ENCODE assay signal across 8 mouse cellular contexts in the genomic region with DNA sequence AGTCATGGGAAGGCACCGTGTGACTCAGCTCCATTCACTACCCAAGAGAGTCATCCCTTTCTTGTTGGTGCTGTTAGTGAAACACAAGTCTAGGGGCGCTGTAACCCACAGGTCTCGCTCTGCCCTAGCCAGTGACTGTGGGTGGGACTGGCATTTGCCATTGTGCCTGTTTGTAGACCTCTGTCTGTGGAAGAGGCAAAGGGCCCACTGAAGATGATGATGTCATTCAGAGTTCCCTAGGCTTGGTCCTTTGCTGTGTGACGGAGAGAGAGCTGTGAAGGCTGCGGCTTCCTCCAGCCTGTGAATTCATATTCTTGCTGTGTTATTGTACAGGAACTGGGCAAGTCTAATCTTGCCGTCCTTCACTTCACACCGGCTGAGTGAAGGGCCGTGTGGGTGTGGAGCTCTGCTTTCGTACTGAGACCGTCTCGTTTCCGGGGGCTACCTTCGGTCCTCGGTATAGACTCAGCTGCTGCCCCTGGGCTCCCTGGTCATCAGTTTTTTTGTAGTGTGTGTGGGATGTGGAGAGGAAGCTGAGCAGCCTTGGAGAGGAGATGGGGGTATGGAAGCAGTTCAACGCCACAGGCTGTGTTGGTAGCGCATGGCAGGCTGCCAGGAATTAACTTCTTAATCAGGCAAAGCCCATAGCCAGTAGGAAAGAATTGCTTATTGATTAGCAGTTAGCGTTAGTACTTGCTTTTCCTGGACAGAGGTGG. TPM values are rescaled to one million over a fixed set of nuclear protein-coding genes. Genes with fewer than 3 reads are reported as not detected.
DNase-seq lines count a peak whose midpoint lies in the region; ATAC-seq lines count a peak whose summit lies in the region.

No protein-coding gene starts in this region.

- WGBS in midbrain, embryonic 10.5 days: 88% methylated on average over 17 of the region's 17 CpGs
- 80% methylated on average over 17 of the region's 17 CpGs for WGBS in midbrain, embryonic 11.5 days
- whole genome bisulfite sequencing in embryonic facial prominence, embryonic 10.5 days: 82% methylated on average over 17 of the region's 17 CpGs
- WGBS in limb, embryonic 15.5 days: 46% methylated on average over 17 of the region's 17 CpGs

- no peak for ATAC-seq in midbrain, embryonic 11.5 days (ENCODE audit: low FRiP score)
- ATAC-seq in limb, embryonic 15.5 days (ENCODE audit: insufficient number of reproducible peaks, low FRiP score, low TSS enrichment, low read depth): no peak

- H3K9ac ChIP-seq in midbrain, embryonic 11.5 days (ENCODE audit: low read length): no peak overlapping the region
- no peak overlapping the region for H3K9ac ChIP-seq in limb, embryonic 15.5 days

- H3K9me3 ChIP-seq in midbrain, embryonic 10.5 days (replicated peaks): no peaks in the 10 kb centered on the region
- H3K9me3 ChIP-seq in midbrain, embryonic 11.5 days (ENCODE audit: control insufficient read depth, low read length): no peaks in the 10 kb centered on the region
- no peaks in the 10 kb centered on the region for H3K9me3 ChIP-seq in embryonic facial prominence, embryonic 10.5 days
- no peaks in the 10 kb centered on the region for H3K9me3 ChIP-seq in limb, embryonic 15.5 days

- no peaks in the 10 kb centered on the region; the same call in 1 of the 2 replicates for H3K27me3 ChIP-seq in midbrain, embryonic 10.5 days (ENCODE audit: low read depth, poor library complexity, severe bottlenecking)
- no peaks in the 10 kb centered on the region for H3K27me3 ChIP-seq in midbrain, embryonic 11.5 days (ENCODE audit: control insufficient read depth, insufficient read depth, low read length)
- no peaks in the 10 kb centered on the region for H3K27me3 ChIP-seq in embryonic facial prominence, embryonic 10.5 days (replicated peaks; ENCODE audit: low read depth, poor library complexity, severe bottlenecking)
- no peaks in the 10 kb centered on the region for H3K27me3 ChIP-seq in limb, embryonic 15.5 days

- peak; percentile 55 to 59 for DNase-seq in cerebellum, postnatal 14 days
- DNase-seq in cerebellum, adult 18-20 months: no peak
- DNase-seq in midbrain, embryonic 10.5 days (ENCODE audit: low spot score): no peak
- DNase-seq in midbrain, embryonic 11.5 days (ENCODE audit: low spot score, missing footprints): no peak
- peak; percentile 10 for DNase-seq in embryonic facial prominence, embryonic 10.5 days (ENCODE audit: low spot score)
- no peak for DNase-seq in gastrocnemius, postnatal 25 days
- no peak for DNase-seq in thymus, postnatal 36 days

- H3K27ac ChIP-seq in midbrain, embryonic 10.5 days (replicated peaks): 0 out of 2 replicates have a peak overlapping the region, but pooled peaks have one; percentile 23
- no peak overlapping the region for H3K27ac ChIP-seq in midbrain, embryonic 11.5 days (ENCODE audit: low read depth, low read length)
- 0 out of 2 replicates have a peak overlapping the region, but pooled peaks have one; percentile 40 for H3K27ac ChIP-seq in embryonic facial prominence, embryonic 10.5 days (replicated peaks)
- peak overlapping the region; percentile 65 for H3K27ac ChIP-seq in limb, embryonic 15.5 days

- H3K4me1 ChIP-seq in midbrain, embryonic 10.5 days: peaks cover 43% of the 10 kb centered on the region
- peaks cover 6% of the 10 kb centered on the region for H3K4me1 ChIP-seq in midbrain, embryonic 11.5 days (ENCODE audit: control insufficient read depth, insufficient read depth, low read length)
- H3K4me1 ChIP-seq in embryonic facial prominence, embryonic 10.5 days: peaks cover 37% of the 10 kb centered on the region
- peaks cover 26% of the 10 kb centered on the region for H3K4me1 ChIP-seq in limb, embryonic 15.5 days

- no peak overlapping the region for H3K4me2 ChIP-seq in midbrain, embryonic 11.5 days
- H3K4me2 ChIP-seq in limb, embryonic 15.5 days: peak overlapping the region; percentile 25; the same call in 1 of the 2 replicates

- no peaks in the 10 kb centered on the region for H3K36me3 ChIP-seq in midbrain, embryonic 10.5 days
- H3K36me3 ChIP-seq in midbrain, embryonic 11.5 days (ENCODE audit: control insufficient read depth, insufficient read depth, low read length): no peaks in the 10 kb centered on the region
- no peaks in the 10 kb centered on the region for H3K36me3 ChIP-seq in embryonic facial prominence, embryonic 10.5 days (replicated peaks)
- H3K36me3 ChIP-seq in limb, embryonic 15.5 days: no peaks in the 10 kb centered on the region

- no peak overlapping the region for H3K4me3 ChIP-seq in midbrain, embryonic 10.5 days
- no peak overlapping the region for H3K4me3 ChIP-seq in midbrain, embryonic 11.5 days (ENCODE audit: low read depth, low read length)
- no peak overlapping the region for H3K4me3 ChIP-seq in embryonic facial prominence, embryonic 10.5 days
- H3K4me3 ChIP-seq in limb, embryonic 15.5 days: peak overlapping the region; percentile 15; the same call in 1 of the 2 replicates

RNA-seq across cellular contexts. Expression of gene Ppp2r1b, which starts 7.7 kb away (rescaled TPM):
- polyA plus RNA-seq in midbrain, embryonic 10.5 days (2016; fragmentation: Nextera tagmentation; extraction: Ambion mirVana): 143 and 160 TPM in 2 replicates
- polyA plus RNA-seq in midbrain, embryonic 11.5 days (2014; fragmentation: Nextera tagmentation; extraction: Ambion mirVana): 114 and 126 TPM in 2 replicates
- polyA plus RNA-seq in embryonic facial prominence, embryonic 10.5 days (2016; fragmentation: Nextera tagmentation; extraction: Ambion mirVana): 162 and 178 TPM in 2 replicates
- polyA plus RNA-seq in limb, embryonic 15.5 days (2015; fragmentation: Nextera tagmentation; extraction: Ambion mirVana): 48.6 and 49.0 TPM in 2 replicates
- total RNA-seq in gastrocnemius, postnatal 25 days (2021): 1 to 10 TPM; 5.0 to 7.9 TPM

Comparison
In these comparisons a context has a peak if more than half of its experiments do, and no peak if none do; other contexts are left out.
1. DNase-seq: peak in cerebellum, postnatal 14 days (2 of 2) and embryonic facial prominence, embryonic 10.5 days (single experiment); none in cerebellum, adult 18-20 months (0 of 2), midbrain, embryonic 10.5 days (single experiment), midbrain, embryonic 11.5 days (single experiment), gastrocnemius, postnatal 25 days (single experiment) and thymus, postnatal 36 days (0 of 2).